Mouse (Mus musculus) left cerebral cortex, adult 2 months (tissue): ENCODE results near the gene Robo4. TPM values are rescaled to one million over a fixed set of nuclear protein-coding genes. Genes with fewer than 3 reads are reported as not detected.
A peak's percentile ranks its signal among the peaks of the same experiment; 100 is the strongest.

ENCODE experiments used
- DNase-seq, 2 experiments: peaks; one replicate each; pipeline ENCODE4 v3.0.0; 2021 to 2022; ENCODE audit warnings: low spot score in 2 of 2, mixed read lengths in 1 of 2; ENCODE audit errors: extremely low spot score in 1 of 2
- H3K27ac ChIP-seq: fragments of 200-600 bp; 2 replicates; pipeline ENCODE4 v1.8.1; 2022
- H3K4me3 ChIP-seq: fragments of 200-600 bp; 2 replicates; pipeline ENCODE4 v1.8.1; 2022
- CTCF ChIP-seq: fragments of 200-600 bp; IDR thresholded peaks from 2 replicates; pipeline ENCODE4 v1.8.1; 2022; ENCODE audit warnings: antibody characterized with exemption, mild to moderate bottlenecking, moderate library complexity
- intact Hi-C: fragments of 180-260 bp; cut with DNase I; formaldehyde crosslinking; loops from one replicate; pipeline ENCODE4 v1.15.1; 2025
- total RNA-seq, 2 experiments: library from RNA; stranded (reverse); gene quantifications; 2 replicates each; pipeline ENCODE4 v1.2.3; 2021

Gene Robo4
- total RNA-seq, 2 experiments from 2014 or later, result 8.0 to 9.5 TPM

GRCm38 (mm10) chr9:37459665-37460042, 58.0 kb downstream of the Robo4 start:
- H3K27ac ChIP-seq, result peak overlapping the region; percentile 93
- H3K4me3 ChIP-seq, result peak overlapping the region; percentile 65
- no peak for TF ChIP-seq CTCF
- no peak for DNase-seq
- intact Hi-C loops, result loop anchor here (1.0 to 10.0 kb wide), 2 partner anchors 154 to 475 kb away; partner anchors contain the start of gene Spa17

GRCm38 (mm10) chr9:37460043-37460960, 58.6 kb downstream of the Robo4 start:
- intact Hi-C loops, result loop anchor here (1.0 to 10.0 kb wide), 2 partner anchors 153 to 474 kb away; partner anchors contain the start of gene Spa17
- Histone ChIP-seq H3K27ac (peak overlapping the region; percentile 93), H3K4me3 (peak overlapping the region; percentile 65)
- no peak for TF ChIP-seq CTCF
- peak; percentile 65 for DNase-seq

GRCm38 (mm10) chr9:37460961-37461340, 59.3 kb downstream of the Robo4 start:
- H3K27ac ChIP-seq, result peak overlapping the region; percentile 93
- no peak for DNase-seq
- no peak for TF ChIP-seq CTCF
- intact Hi-C loops, result loop anchor here (1.0 to 10.0 kb wide), 2 partner anchors 152 to 474 kb away; partner anchors contain the start of gene Spa17
- peak overlapping the region; percentile 65 for H3K4me3 ChIP-seq

- no peak for TF ChIP-seq CTCF
- intact Hi-C loops, result loop anchor here (10.0 kb wide), 1 partner anchor 473 kb away; no protein-coding TSS in a partner anchor
- no peak for DNase-seq
- Histone ChIP-seq H3K4me3 (no peak overlapping the region), H3K27ac (no peak overlapping the region)
Measured at GRCm38 (mm10) chr9:37461571-37461970, 59.9 kb downstream of the Robo4 start.

GRCm38 (mm10) chr9:37462764-37463163, 61.1 kb downstream of the Robo4 start:
- intact Hi-C loops, result loop anchor here (1.0 to 10.0 kb wide), 3 partner anchors 82 to 472 kb away; no protein-coding TSS in a partner anchor
- TF ChIP-seq CTCF, result peak; percentile 78
- H3K27ac ChIP-seq, result no peak overlapping the region
- H3K4me3 ChIP-seq, result no peak overlapping the region
- DNase-seq, result peak in 1 of 2 experiments; percentile 39

Other genes starting within 250 kb of the Robo4 start
- 10 to 100 TPM; 10.3 to 11.6 TPM for gene Tmem218, start 193.7 kb upstream of the Robo4 start, total RNA-seq
- 1 to 10 TPM; 1.6 to 1.8 TPM for gene Slc37a2, start 146.2 kb upstream of the Robo4 start, total RNA-seq
- gene Ccdc15, start 53.5 kb upstream of the Robo4 start, total RNA-seq, result 1 to 10 TPM; 1.9 to 2.5 TPM
- 10 to 100 TPM; 53.6 to 53.7 TPM for gene Hepacam, start 34.5 kb upstream of the Robo4 start, total RNA-seq
- 10 to 100 TPM; 30.9 to 34.3 TPM for gene Robo3, start 31.3 kb downstream of the Robo4 start, total RNA-seq
- gene Msantd2, start 87.4 kb downstream of the Robo4 start, total RNA-seq, result 10 to 100 TPM; 21.4 to 26.7 TPM
- gene Esam, start 126.2 kb downstream of the Robo4 start, total RNA-seq, result 10 to 100 TPM; 19.6 to 22.5 TPM
- 1 to 10 TPM; 4.1 to 4.5 TPM for gene Vsig2, start 137.4 kb downstream of the Robo4 start, total RNA-seq
- gene Nrgn, start 151.0 kb downstream of the Robo4 start, total RNA-seq, result 1,000 to 10,000 TPM; 1,927 to 1,950 TPM
- 10 to 100 TPM; 17.1 to 18.8 TPM for gene Siae, start 153.8 kb downstream of the Robo4 start, total RNA-seq
- gene Spa17, start 211.8 kb downstream of the Robo4 start, total RNA-seq, result 1 to 10 TPM; 1.7 to 2.1 TPM